Mouse (Mus musculus) brain, embryonic 14.5 days (tissue): ENCODE measurements around the gene Cdk5r1. TPM values are rescaled to one million over a fixed set of nuclear protein-coding genes. Genes with fewer than 3 reads are reported as not detected.

Experiments used
- DNase-seq: peaks from one replicate; pipeline ENCODE4 v3.0.0-alpha.2; 2011; ENCODE audit warnings: low read depth
- CTCF ChIP-seq: fragments of 200-500 bp; IDR thresholded peaks from 2 replicates; pipeline ENCODE4 v1.5.1; 2012; ENCODE audit warnings: inconsistent platforms, mild to moderate bottlenecking, moderate library complexity, borderline replicate concordance; ENCODE audit not compliant: insufficient read depth, insufficient read length; ENCODE audit errors: extremely low read depth
- POLR2A ChIP-seq: fragments of 200-500 bp; IDR thresholded peaks from 2 replicates; pipeline ENCODE4 v1.6.1; 2012; ENCODE audit warnings: mild to moderate bottlenecking, inconsistent platforms, borderline replicate concordance; ENCODE audit not compliant: poor library complexity, insufficient read depth, insufficient read length, severe bottlenecking; ENCODE audit errors: extremely low read depth
- polyA plus RNA-seq: library from polyadenylated mRNA; depleted of rRNA; stranded (reverse); fragments of >200 nt; gene quantifications from 2 replicates; pipeline ENCODE4 v1.2.3, GENCODE M21; 2012

Gene Cdk5r1
- polyA plus RNA-seq, 1 experiment, result 349 TPM

- TF ChIP-seq POLR2A, result no peak
- peak; percentile 51; the same call in 1 of the 2 replicates for TF ChIP-seq CTCF
- peak; percentile 81 for DNase-seq
These were observed 2.6 kb upstream of the Cdk5r1 start for GRCm38 (mm10) chr11:80474175-80474691.

GRCm38 (mm10) chr11:80474846-80475245, 2.0 kb upstream of the Cdk5r1 start:
- no peak for TF ChIP-seq POLR2A
- TF ChIP-seq CTCF, result no peak
- DNase-seq, result no peak

- DNase-seq, result no peak
- no peak for TF ChIP-seq CTCF
These were observed 1.3 kb upstream of the Cdk5r1 start for GRCm38 (mm10) chr11:80475544-80475943.

- DNase-seq, result peak; percentile 62
- no peak for TF ChIP-seq CTCF
- no peak for TF ChIP-seq POLR2A
These were observed 747 bp downstream of the Cdk5r1 start for GRCm38 (mm10) chr11:80477341-80478199.

GRCm38 (mm10) chr11:80478694-80479412, 2.0 kb downstream of the Cdk5r1 start:
- peak; percentile 58 for DNase-seq
- TF ChIP-seq CTCF (no peak), POLR2A (no peak)

GRCm38 (mm10) chr11:80479425-80479824, 2.6 kb downstream of the Cdk5r1 start:
- DNase-seq, result peak; percentile 59
- no peak for TF ChIP-seq CTCF
- no peak for TF ChIP-seq POLR2A

- peak; percentile 57 for DNase-seq
- TF ChIP-seq POLR2A (no peak), CTCF (no peak)
These were observed 3.4 kb downstream of the Cdk5r1 start for GRCm38 (mm10) chr11:80479906-80480866.

GRCm38 (mm10) chr11:80481409-80482050, 4.7 kb downstream of the Cdk5r1 start:
- TF ChIP-seq CTCF, result no peak
- TF ChIP-seq POLR2A, result no peak
- DNase-seq, result no peak

- no peak for TF ChIP-seq CTCF
- no peak for TF ChIP-seq POLR2A
- no peak for DNase-seq
These were observed 5.5 kb downstream of the Cdk5r1 start for GRCm38 (mm10) chr11:80482347-80482746.

- DNase-seq, result no peak
- TF ChIP-seq POLR2A (no peak), CTCF (no peak)
These were observed 6.1 kb downstream of the Cdk5r1 start for GRCm38 (mm10) chr11:80482921-80483320.

GRCm38 (mm10) chr11:80483536-80484067, 6.8 kb downstream of the Cdk5r1 start:
- TF ChIP-seq CTCF, result no peak
- TF ChIP-seq POLR2A, result no peak
- DNase-seq, result no peak
